Mouse (Mus musculus) liver (tissue): ENCODE measurements around the gene Agfg1.
"Not testable (repeated sequence)": the region's sequence is repeated elsewhere in the genome, so short reads cannot be mapped to it uniquely, and the experiment has no call there.

Source experiments
- DNase-seq: peaks from one replicate; pipeline ENCODE4 v3.0.0-alpha.2; 2020; ENCODE audit warnings: mixed read lengths

The Agfg1 gene

GRCm38 (mm10) chr1:82913434-82913833 is 74.2 kb downstream of the Agfg1 start:
- DNase-seq: not testable (repeated sequence)

DNA sequence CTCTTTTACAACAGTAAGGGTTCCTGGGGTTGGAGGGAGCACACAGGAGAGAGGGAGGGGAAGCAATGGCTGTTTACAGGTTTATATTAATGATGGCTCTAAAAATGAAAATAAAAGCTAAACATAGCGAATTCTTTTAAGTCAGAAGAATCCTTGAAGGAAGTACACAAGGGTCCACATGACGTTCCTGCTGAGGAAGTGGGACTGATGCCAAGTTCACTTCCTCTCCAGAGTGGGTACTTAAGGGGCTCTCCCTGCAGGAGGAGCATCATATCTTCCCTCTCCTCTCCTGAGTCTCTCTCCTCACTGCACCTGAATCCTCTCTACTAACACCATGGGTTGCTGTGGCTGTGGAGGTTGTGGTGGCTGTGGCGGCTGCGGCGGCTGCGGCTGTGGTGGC is 85.4 kb downstream of the Agfg1 start, which contains the start of gene A030014E15Rik:
A030014E15Rik (plus strand) TSS at position 268 of the 400 bp plus-strand sequence.
- DNase-seq: no peak

GRCm38 (mm10) chr1:82930558-82930957 is 91.3 kb downstream of the Agfg1 start:
- DNase-seq: not testable (repeated sequence)

- not testable (repeated sequence) for DNase-seq
These were observed 92.0 kb downstream of the Agfg1 start, which contains the start of gene Gm6217 for GRCm38 (mm10) chr1:82931326-82931725. Gm6217 (minus strand) TSS chr1:82931399.

DNA sequence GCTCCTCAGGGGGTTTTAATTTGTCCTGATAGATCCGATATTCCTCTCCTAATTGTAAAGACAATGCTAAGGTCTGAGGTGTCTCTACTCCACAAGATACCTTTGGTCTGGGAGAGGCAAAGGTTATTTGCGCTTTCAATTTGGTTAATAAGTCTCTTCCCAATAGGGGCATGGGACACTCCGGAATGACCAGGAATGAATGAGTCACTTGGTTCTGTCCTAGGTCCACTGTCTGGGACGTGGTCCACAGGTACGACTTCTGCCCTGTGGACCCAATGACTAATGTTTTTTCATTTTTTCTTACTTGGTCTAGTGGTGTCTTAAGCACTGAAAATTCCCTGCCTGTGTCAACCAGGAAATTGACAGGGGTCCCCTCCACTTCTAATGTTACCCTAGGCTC is 99.4 kb downstream of the Agfg1 start:
- no peak for DNase-seq

GRCm38 (mm10) chr1:82942505-82942904 is 103.2 kb downstream of the Agfg1 start:
- DNase-seq: not testable (repeated sequence)

GRCm38 (mm10) chr1:82943295-82943694 is 104.0 kb downstream of the Agfg1 start, which contains the start of gene A030003K21Rik:
A030003K21Rik (minus strand) TSS chr1:82943388.
- DNase-seq: not testable (repeated sequence)

- DNase-seq: not testable (repeated sequence)
These were observed 106.7 kb downstream of the Agfg1 start for GRCm38 (mm10) chr1:82946029-82946428.

- no peak for DNase-seq
These were observed 109.3 kb downstream of the Agfg1 start for GRCm38 (mm10) chr1:82948601-82949000.
